Mouse (Mus musculus) frontal cortex, adult (tissue): ENCODE data around the gene Unc93a2.
"Not testable (repeated sequence)": the region's sequence is repeated elsewhere in the genome, so short reads cannot be mapped to it uniquely, and the experiment has no call there.

Experiments used
- ATAC-seq: cut with Nextera tagmentation; 2 replicates; pipeline ENCODE4 v1.9.2; 2017; ENCODE audit warnings: mild to moderate bottlenecking, moderate library complexity, mixed read lengths; ENCODE audit not compliant: low TSS enrichment

The Unc93a2 gene

DNA sequence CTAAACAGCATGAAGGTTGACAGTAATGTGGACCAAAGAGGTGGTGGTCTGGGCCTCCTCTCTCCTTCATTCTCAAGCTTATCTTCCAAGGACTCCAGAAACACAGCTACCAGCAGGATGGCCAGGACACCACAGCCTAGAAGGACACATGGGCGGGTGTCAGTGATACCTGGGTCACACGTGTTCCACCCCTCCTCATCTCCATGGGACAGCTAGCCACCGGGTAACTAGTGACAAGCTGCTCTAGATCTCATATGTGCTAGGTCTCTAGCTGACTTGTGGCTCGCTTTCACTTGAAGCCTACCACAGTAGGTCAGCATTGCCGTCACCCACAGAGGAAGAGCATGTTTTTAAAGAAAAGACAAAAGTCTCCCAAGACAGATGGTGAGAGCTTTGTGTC lies 13.4 kb downstream of the Unc93a2 start, which contains the start of gene Gm49630:
Gene Gm49630, minus strand, starts transcription at position 101 of the 400 bp plus-strand sequence.
- ATAC-seq: not testable (repeated sequence)

DNA sequence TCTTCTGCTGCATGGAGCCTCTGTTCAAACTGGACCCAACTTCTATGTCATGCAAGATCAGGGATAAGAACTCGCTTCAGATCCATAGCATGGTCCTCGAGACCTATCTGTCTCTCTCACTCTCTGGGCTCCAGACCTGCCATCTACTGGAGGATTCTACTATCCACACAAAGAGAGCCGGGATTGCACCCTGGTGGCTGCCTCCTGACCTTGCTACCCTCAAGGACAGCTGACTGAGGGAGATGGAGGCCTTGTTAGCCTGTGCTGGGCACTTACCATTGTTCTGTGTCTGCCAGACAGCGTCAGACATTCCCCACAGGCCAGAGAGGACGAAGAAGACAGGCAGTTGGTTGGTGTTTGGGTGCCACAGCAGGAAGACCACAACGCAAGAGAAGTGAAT lies 15.9 kb downstream of the Unc93a2 start:
- not testable (repeated sequence) for ATAC-seq

DNA sequence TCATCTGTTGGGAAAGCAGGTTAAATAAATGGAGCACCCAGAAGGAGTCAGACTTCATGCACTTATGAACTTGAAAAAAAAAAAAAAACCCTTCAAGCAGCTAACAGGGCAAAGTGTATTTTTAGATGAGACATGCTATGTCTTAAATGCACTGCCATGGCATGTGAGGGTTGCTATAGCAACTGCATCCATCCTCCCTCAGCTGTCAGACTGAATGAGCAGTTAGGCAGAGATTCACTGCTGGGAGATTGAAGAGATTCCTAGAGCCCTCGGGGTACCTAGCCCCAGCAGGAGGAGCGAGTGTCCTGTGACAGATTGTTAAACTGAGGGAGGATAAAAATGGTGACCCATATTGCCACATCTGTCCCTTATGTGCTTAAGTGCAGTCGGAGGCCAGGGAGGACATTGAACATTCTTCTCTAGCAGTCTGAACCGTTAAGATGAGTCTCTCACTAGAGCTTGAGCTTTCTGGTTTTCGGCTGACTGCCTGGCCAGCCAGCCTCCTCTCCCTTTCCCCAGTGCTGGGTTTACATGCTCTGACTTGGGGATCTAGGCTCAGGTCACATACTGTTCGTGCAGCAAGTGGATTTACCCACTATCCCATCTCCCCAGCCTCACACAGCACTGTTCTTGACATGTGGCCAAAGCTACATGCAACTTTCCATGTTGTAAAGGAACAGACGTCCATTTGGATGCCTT lies 18.4 kb downstream of the Unc93a2 start:
- ATAC-seq: peak; percentile 93

DNA sequence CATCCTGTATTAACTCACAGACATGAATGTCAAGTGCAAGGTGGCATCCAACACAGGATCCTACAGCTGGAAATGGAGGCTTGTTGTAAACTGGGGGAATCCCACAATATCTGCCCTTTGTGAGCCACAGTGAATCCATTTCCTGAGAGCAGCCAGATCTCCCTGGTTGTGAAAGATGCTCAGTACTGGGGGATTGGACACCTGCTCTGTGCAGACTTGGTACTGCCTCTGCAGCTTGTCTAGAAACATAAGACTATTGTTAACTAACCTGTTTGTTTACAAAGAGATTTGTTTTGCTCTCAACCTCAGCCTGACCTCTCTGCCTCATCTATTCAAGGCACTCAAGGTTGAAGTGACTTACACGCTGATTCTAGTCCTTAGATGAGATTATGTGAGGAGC lies 19.0 kb downstream of the Unc93a2 start:
- ATAC-seq: not testable (repeated sequence)

DNA sequence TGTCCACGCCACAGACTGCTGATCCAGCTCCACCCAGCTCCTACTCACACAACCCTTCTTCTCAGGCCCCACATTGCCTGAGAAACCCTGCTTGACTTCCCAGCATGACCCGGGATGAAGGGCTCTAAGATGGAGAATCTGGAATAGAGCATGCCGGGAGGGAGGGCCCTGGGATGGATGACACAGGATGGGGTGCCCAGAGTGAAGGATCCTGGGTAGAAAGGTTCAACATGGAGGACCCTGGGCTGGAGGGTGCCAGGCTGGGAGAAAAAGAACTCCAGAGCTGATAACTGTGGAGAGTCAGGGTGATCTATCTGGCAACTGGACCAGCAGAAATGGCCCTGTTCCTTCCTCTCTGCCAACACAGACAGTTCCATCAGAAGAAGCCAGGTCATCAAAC lies 19.6 kb downstream of the Unc93a2 start:
- not testable (repeated sequence) for ATAC-seq

DNA sequence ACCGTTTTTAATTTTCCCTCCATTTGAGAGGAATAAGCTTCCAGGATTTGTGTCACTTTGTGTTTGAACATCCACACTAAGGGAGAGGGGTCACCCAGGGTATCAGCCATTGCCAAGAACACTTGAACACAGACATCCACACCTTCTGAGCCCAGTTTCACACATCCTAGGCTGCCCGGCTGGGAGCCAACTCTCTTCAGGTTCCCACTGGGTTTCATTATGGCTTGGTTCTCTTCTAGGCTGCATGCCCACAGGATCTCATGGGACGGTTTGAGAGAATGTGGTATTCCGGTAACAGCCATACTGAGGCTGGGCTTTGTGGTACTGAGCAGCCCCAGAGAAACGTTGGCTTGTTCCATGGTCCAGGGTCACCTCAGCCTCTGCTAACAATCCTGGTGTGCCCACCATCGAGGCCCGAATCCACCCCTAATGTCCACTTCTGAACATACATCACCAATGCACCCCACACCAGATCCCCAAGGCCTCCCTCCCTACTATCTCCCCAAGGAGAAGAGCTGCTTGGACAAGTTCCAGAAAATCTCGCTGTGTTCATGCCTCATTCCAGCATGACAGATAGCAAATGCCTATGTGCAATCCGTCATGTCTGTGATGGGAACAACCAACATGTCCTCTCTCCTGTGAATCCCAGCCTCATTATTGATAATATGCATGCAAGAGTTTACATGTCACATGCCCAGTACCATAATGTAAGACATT lies 24.4 kb downstream of the Unc93a2 start:
- ATAC-seq: not testable (repeated sequence)

DNA sequence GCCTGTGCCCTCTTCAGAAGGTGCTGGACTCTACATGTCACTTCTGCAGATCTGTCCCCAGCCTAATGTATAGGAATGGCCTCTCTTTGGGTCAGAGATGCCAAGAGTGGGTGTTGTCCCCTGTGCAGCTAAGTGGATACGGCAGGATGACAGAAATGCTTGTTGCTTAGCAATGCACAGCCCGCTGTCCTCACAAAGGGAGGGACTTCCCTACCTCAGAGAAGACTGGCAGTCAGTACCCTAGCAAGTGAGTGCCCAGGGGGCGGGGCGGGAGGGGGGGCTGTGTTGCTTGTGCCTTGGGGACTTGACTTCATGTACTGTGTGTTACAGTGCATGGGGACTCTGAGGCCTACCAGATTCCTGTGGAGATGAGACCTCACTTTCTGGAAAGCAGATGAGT lies 25.5 kb downstream of the Unc93a2 start:
- ATAC-seq: not testable (repeated sequence)

DNA sequence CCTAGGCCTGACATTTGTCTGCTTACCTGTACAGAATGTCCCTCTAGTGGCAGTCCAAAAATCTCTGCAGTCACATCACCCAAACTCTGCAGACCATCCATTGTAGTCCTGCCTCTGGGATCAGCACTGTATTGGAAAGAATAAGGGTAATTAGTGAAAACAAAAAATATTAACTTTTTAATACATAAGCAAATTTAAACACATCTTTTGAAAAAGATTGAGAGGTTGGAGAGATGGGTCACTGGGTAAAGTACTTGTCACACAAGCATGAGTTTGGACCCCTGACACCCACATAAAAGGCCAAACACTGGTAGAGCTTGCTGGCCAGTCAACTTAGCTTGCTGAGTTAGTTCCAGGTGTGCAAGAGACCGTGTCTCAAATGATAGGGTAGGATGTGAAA lies 32.7 kb downstream of the Unc93a2 start, which contains the start of gene Ttll2:
Gene Ttll2, minus strand, starts transcription at position 101 of the 400 bp plus-strand sequence.
- not testable (repeated sequence) for ATAC-seq

DNA sequence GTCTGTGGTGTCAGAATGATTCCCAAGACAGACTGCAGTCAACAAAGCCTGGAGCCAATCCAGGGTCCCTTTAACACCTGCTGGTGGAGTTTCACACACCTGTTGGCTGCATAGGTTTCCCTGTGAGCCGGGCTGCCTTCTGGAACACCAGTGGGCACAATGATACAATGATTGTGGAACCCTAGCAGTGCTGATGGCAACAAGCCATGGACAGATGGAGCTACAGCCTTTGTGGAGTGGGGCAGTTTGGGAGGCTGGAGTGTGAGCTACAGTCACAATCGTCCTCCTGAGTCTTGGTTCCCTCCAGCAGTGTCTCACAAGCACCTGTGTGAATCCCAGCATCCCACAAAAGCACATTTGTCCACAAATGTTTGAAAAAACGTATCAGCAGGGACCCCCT lies 36.5 kb downstream of the Unc93a2 start:
- not testable (repeated sequence) for ATAC-seq

DNA sequence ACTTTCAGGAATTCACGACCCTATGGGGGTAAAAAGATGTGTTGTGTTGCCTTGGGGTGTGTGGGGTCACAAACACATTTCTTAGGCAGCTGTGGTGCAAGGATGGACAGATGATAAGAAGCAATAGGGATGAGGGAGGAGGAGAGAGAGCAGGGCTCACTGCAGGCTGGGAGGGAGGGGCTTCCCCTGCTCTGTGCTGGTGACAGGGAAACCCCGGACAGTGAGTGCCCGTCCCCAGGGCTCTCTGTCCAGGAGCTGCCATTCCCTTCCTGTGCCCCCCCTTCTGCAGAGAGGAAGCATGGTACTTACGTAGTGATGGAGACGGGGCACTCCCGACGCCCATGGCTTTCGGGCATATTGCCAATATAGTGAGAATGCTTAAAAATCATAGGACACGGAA lies 47.9 kb downstream of the Unc93a2 start:
- ATAC-seq: not testable (repeated sequence)

DNA sequence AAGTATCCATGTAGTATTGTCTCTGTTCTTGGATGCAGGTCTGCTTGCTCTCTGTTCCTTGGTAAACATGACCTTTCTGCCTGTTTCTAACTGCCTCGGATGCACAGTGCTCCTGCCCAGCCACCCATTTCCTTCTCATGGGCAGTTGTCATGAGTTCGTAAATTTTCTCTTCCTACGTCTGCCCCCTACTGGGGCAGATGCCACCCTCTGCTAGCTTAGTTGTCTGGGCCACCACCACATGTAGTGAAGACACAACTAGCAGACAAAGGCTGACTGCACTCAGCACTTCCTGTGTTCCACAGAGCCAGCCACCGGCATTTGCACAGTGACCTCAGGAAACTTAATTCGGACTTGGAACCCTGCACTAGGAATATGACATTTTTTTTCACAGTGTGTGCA lies 52.5 kb downstream of the Unc93a2 start:
- ATAC-seq: not testable (repeated sequence)

DNA sequence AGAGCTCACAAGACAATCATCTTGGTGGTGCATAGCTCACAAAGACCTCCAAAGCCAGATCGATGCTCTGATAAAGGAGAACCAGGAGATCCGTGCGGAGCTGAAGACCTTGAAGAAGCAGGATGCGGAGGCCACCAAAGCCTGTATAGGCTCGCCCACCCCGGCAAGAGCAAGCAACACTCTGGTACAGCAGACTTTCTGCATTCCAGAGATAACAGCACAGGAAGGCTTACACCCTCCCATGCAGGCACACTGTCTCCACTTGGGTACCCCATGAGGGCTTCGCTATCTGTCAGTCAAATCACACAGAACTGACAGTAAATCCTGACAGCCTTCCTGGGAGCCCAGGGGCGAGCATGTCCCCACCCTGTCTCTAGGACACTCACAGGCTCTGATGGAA lies 58.8 kb downstream of the Unc93a2 start:
- ATAC-seq: not testable (repeated sequence)

DNA sequence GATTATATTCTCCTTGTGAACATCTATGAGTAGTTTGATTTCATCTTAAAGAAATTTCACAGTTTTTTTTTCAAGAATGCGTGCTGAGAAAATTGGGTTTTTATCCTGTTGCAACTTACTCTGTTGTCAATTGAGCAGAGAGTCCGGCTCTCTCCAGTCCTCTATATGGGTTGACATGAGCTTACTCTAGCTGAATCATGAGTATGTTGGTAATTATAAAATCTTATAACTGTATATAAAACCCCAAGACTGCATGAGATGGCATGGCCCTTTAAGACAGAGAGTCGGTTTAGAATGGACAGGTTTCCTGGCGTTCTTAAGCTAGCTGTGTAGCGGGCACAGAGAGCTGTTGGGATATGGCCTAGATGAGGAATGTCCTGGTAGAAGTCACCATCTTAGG lies 60.9 kb downstream of the Unc93a2 start, which contains the start of gene Tcp10a:
Gene Tcp10a, plus strand, starts transcription at position 301 of the 400 bp plus-strand sequence.
- ATAC-seq: not testable (repeated sequence)

DNA sequence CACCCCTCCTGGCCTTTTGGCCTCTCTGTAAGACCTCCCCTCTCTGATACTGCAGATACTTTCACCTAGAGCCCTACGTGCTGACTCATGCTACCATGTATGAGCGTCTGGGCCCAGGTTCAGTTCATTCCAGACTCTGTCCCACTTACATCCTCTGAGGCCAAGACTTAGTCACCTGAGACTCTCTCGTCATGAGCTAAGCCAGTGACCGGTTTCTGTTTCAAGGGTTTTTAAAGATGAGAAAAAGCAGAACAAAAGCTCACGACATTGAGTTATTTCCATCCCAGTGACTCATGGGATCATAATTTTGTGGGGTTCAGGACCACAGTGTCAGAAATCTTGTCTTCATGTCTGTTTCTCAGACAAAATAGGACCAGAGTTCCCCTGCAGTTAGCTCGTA lies 65.5 kb downstream of the Unc93a2 start:
- not testable (repeated sequence) for ATAC-seq

DNA sequence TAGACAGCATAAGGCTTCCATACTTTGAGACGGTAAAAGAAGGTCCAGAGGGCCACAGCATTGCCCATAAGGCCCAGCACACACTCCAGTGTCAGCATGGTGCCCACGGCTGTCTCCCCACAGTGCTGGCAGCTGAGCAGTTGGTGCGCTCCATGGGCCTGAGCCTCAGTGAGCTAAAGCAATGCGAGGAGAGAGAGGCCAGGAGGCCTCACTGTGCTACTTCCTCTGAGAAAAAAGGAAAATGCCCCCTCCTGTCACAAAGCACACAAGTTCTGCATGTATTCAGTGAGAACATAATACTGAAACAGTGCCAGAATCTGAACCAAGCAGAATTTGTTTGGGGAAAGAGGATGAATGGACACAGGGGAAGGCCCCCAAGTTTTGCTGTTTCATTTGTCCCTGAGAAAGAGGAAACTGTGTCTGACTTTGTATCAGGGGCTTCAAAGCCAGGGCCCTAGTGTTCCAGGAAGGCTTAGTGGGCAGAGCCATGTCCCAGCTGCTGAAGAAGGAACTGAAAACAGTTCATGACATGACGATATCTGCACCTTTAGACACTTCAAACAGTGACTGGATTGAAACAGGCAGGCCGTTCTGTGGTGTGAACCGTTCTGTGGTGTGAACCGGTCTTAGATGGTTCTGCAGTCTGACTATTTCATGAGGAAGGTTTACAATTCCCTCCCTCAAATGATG lies 69.4 kb downstream of the Unc93a2 start:
- not testable (repeated sequence) for ATAC-seq
